Comparison of ENCODE assay signal across 30 mouse cellular contexts in the genomic region with DNA sequence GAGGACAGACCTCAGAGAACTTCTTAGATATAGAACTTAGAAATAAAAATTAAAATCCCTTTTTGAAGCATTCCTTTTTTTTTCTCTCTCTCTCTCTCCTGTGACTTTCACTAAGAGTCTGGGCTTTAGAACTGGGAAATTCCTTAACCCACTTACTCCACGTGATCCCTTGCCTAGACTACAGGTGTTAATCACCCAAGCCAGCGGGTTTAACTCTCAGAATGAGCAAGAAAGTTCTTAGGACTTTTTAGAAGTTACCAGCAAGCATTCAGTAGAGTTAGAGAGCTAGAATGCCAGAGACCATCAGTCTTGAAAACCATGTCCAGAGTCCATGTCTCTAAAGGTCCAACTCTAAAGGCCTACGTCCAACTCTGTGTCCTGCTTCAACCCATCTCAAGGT. TPM values are rescaled to one million over a fixed set of nuclear protein-coding genes. Genes with fewer than 3 reads are reported as not detected.
"Had no signal": no experiment of that assay in that cellular context is flagged by ENCODE, and none has a peak within 500 bp of the region (broad histone marks: within the 10 kb centered on the region; RNA-seq: fewer than 3 reads in every experiment).

No protein-coding gene starts in this region.

- H3K27ac ChIP-seq: limb, embryonic 10.5 days; limb, embryonic 12.5 days; limb, embryonic 13.5 days; limb, embryonic 15.5 days; liver, embryonic 12.5 days; liver, embryonic 13.5 days; liver, embryonic 14.5 days; liver, embryonic 15.5 days; lung, embryonic 15.5 days; macrophage; midbrain, embryonic 10.5 days; midbrain, embryonic 12.5 days; midbrain, embryonic 13.5 days; midbrain, embryonic 15.5 days; neural tube, embryonic 12.5 days had no signal

- H3K4me3 ChIP-seq: limb, embryonic 10.5 days; limb, embryonic 12.5 days; limb, embryonic 13.5 days; limb, embryonic 15.5 days; liver, embryonic 12.5 days; liver, embryonic 13.5 days; liver, embryonic 15.5 days; lung, embryonic 15.5 days; megakaryocyte, embryonic 14.5 days; midbrain, embryonic 10.5 days; midbrain, embryonic 12.5 days; midbrain, embryonic 13.5 days; midbrain, embryonic 15.5 days; myocyte; neural tube, embryonic 12.5 days had no signal

- DNase-seq: left cerebral cortex, postnatal 4 days; liver; liver, embryonic 13.5 days; liver, postnatal 0 days; lung, adult 18-20 months; lung, adult 2 months; lung, embryonic 14.5 days; lung, postnatal 10 days; lung, postnatal 14 days; lung, postnatal 36 days; lung, postnatal 4 days; midbrain, embryonic 14.5 days had no signal

- H3K4me1 ChIP-seq: limb, embryonic 12.5 days; limb, embryonic 13.5 days; limb, embryonic 15.5 days; lung, embryonic 15.5 days; megakaryocyte, embryonic 14.5 days; midbrain, embryonic 12.5 days; midbrain, embryonic 13.5 days; midbrain, embryonic 15.5 days; neural tube, embryonic 12.5 days had no signal

- H3K27me3 ChIP-seq: limb, embryonic 12.5 days; limb, embryonic 13.5 days; limb, embryonic 15.5 days; liver, embryonic 13.5 days; lung, embryonic 15.5 days; midbrain, embryonic 12.5 days; midbrain, embryonic 13.5 days; midbrain, embryonic 15.5 days; neural tube, embryonic 12.5 days had no signal

- H3K9ac ChIP-seq: limb, embryonic 12.5 days; limb, embryonic 13.5 days; limb, embryonic 15.5 days; liver, embryonic 12.5 days; liver, embryonic 13.5 days; liver, embryonic 14.5 days; liver, embryonic 15.5 days; liver, postnatal 0 days; lung, embryonic 14.5 days; lung, embryonic 15.5 days; midbrain, embryonic 12.5 days; midbrain, embryonic 13.5 days; midbrain, embryonic 15.5 days; neural tube, embryonic 12.5 days had no signal

- H3K4me2 ChIP-seq: limb, embryonic 12.5 days; limb, embryonic 13.5 days; limb, embryonic 15.5 days; liver, embryonic 11.5 days; liver, embryonic 12.5 days; liver, embryonic 13.5 days; liver, embryonic 15.5 days; lung, embryonic 14.5 days; lung, embryonic 15.5 days; midbrain, embryonic 11.5 days; midbrain, embryonic 12.5 days; midbrain, embryonic 13.5 days; midbrain, embryonic 15.5 days; neural tube, embryonic 12.5 days had no signal

- H3K36me3 ChIP-seq: limb, embryonic 10.5 days; limb, embryonic 12.5 days; limb, embryonic 13.5 days; limb, embryonic 15.5 days; liver, embryonic 12.5 days; liver, embryonic 13.5 days; liver, embryonic 15.5 days; lung, embryonic 15.5 days; midbrain, embryonic 10.5 days; midbrain, embryonic 12.5 days; midbrain, embryonic 13.5 days; midbrain, embryonic 15.5 days; neural tube, embryonic 12.5 days had no signal

- H3K9me3 ChIP-seq: limb, embryonic 10.5 days; limb, embryonic 12.5 days; limb, embryonic 13.5 days; limb, embryonic 15.5 days; liver, embryonic 12.5 days; liver, embryonic 13.5 days; liver, embryonic 15.5 days; lung, embryonic 15.5 days; midbrain, embryonic 10.5 days; midbrain, embryonic 12.5 days; midbrain, embryonic 13.5 days; midbrain, embryonic 15.5 days; neural tube, embryonic 12.5 days had no signal

RNA-seq across cellular contexts. Expression of a gene that starts 23.3 kb away (rescaled TPM):
- polyA plus RNA-seq: myocyte had no signal
